Mouse (Mus musculus) embryonic fibroblast, embryonic 13.5 days (primary cell): ENCODE measurements around the gene Hist1h3g.

Experiments used
- CTCF ChIP-seq: IDR thresholded peaks from 2 replicates; pipeline ENCODE4 v1.5.1; 2011; ENCODE audit warnings: mild to moderate bottlenecking, control low read depth, low read length, moderate library complexity, borderline replicate concordance; ENCODE audit not compliant: insufficient read depth
- POLR2A ChIP-seq: IDR thresholded peaks from 2 replicates; pipeline ENCODE4 v1.6.1; 2011; ENCODE audit warnings: low read depth, mild to moderate bottlenecking, control low read depth, low read length, moderate library complexity

GRCm38 (mm10) chr13:23551931-23552914 lies 17.0 kb downstream of the Hist1h3g start:
- TF ChIP-seq CTCF (no peak), POLR2A (no peak)
